Mouse (Mus musculus) stomach, embryonic 14.5 days (tissue): ENCODE data around the gene Trpm5. TPM values are rescaled to one million over a fixed set of nuclear protein-coding genes. Genes with fewer than 3 reads are reported as not detected.

ENCODE experiments used
- ATAC-seq: fragments of 200-750 bp; cut with Nextera tagmentation; 2 replicates; pipeline ENCODE4 v1.8.0; 2017; ENCODE audit warnings: low read depth, moderate TSS enrichment; ENCODE audit not compliant: insufficient number of reproducible peaks, insufficient read depth, low FRiP score
- H3K27ac ChIP-seq: fragments of 300-500 bp; sonication (generic); 2 replicates; pipeline ENCODE4 v1.5.1; 2014; ENCODE audit warnings: mild to moderate bottlenecking, low read length, moderate library complexity, mixed read lengths
- H3K27me3 ChIP-seq: fragments of 300-500 bp; sonication (generic); 2 replicates; pipeline ENCODE4 v1.6.1; 2014; ENCODE audit warnings: low read length, control low read depth, mixed read lengths; ENCODE audit not compliant: control insufficient read depth, insufficient read depth
- H3K36me3 ChIP-seq: fragments of 300-500 bp; sonication (generic); 2 replicates; pipeline ENCODE4 v1.6.1; 2014; ENCODE audit warnings: mild to moderate bottlenecking, control low read depth, low read length, moderate library complexity, mixed read lengths; ENCODE audit not compliant: control insufficient read depth, insufficient read depth
- H3K4me1 ChIP-seq: fragments of 300-500 bp; sonication (generic); 2 replicates; pipeline ENCODE4 v1.6.1; 2014; ENCODE audit warnings: low read length, control low read depth, mixed read lengths; ENCODE audit not compliant: control insufficient read depth, insufficient read depth
- H3K4me2 ChIP-seq: fragments of 300-500 bp; sonication (generic); replicated peaks from 2 replicates; pipeline ENCODE4 v1.6.1; 2014; ENCODE audit warnings: low read depth, low read length, control low read depth
- H3K4me3 ChIP-seq: fragments of 300-500 bp; sonication (generic); 2 replicates; pipeline ENCODE4 v1.5.1; 2014; ENCODE audit warnings: low read depth, low read length, control low read depth
- H3K9ac ChIP-seq: fragments of 300-500 bp; sonication (generic); replicated peaks from 2 replicates; pipeline ENCODE4 v1.6.1; 2014; ENCODE audit warnings: low read depth, mild to moderate bottlenecking, control low read depth, low read length, moderate library complexity, mixed read lengths
- H3K9me3 ChIP-seq: fragments of 300-500 bp; sonication (generic); 2 replicates; pipeline ENCODE4 v1.6.1; 2016; ENCODE audit warnings: low read depth, low read length, control low read depth; ENCODE audit not compliant: control insufficient read depth
- WGBS: fragments of 180-500 bp; shearing (Covaris S2); extraction: QIAGEN DNeasy Blood & Tissue Kit; methylation state at CpG from one replicate; pipeline ENCODE4 v1.1.7; 2014; 5-methylcytosine and 5-hydroxymethylcytosine counted together
- polyA plus RNA-seq: library from polyadenylated mRNA; unstranded; fragments of >200 nt; fragmentation: Nextera tagmentation; extraction: Ambion mirVana; gene quantifications from 2 replicates; pipeline ENCODE4 v1.2.1, GENCODE M21; 2014

Gene Trpm5
- polyA plus RNA-seq, 1 experiment from 2014 or later, result 27.0 TPM

DNA sequence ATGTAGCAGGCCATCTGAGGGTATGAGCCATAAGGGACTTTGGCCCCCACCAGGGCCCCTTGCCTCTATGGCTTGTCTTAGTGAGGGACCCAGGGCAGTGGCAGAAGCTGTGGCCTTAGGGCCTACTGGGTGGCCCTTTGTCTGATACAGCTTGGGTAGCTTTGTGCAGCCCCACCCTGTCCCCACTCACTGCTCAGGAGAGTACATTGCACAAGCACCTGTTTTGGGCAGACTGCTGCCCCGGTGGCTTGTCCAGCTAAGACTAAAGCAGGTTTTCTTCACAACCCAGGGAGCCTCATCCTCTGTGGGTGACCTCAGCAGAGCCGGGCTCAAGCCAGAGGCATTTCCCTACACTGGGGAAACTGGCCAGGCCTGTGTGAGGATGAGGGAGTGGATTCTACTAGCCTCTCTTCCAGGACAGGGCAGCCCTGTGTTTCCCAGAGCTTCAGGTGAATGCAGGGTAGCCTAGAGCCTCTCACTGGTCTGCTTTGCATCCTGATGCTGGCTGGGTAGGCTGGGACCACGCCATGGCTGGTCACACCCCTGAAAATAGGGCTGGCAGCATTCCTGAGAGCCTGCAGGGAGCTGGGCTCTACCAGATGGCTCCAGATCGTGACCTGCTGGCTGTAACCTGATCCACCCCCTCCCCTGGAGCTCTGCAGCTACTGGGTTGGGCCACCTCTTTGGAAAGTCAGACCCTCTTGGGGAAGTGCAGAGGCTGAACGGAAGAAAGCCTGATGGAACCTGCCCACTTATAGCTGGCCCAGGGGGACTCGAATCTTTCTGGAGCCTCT is 29.6 kb upstream of the Trpm5 start:
- peak; percentile 87 for ATAC-seq
- Histone ChIP-seq H3K9ac (no peak overlapping the region), H3K4me2 (no peak overlapping the region), H3K36me3 (no peaks in the 10 kb centered on the region), H3K27me3 (no peaks in the 10 kb centered on the region), H3K4me3 (no peak overlapping the region), H3K4me1 (peaks cover 24% of the 10 kb centered on the region), H3K9me3 (no peaks in the 10 kb centered on the region), H3K27ac (peak overlapping the region; percentile 63)
- 10% methylated on average over 6 of the region's 6 CpGs for WGBS

GRCm38 (mm10) chr7:143122191-143122590 is 27.7 kb upstream of the Trpm5 start:
- no peak overlapping the region for H3K4me2 ChIP-seq
- ATAC-seq, result peak; percentile 26; the same call in 1 of the 2 replicates
- H3K27me3 ChIP-seq, result no peaks in the 10 kb centered on the region
- no peak overlapping the region for H3K4me3 ChIP-seq
- H3K4me1 ChIP-seq, result peaks cover 24% of the 10 kb centered on the region
- H3K27ac ChIP-seq, result no peak overlapping the region; the same call in 1 of the 2 replicates
- H3K9ac ChIP-seq, result no peak overlapping the region
- 84% methylated on average over 5 of the region's 5 CpGs for WGBS
- H3K36me3 ChIP-seq, result no peaks in the 10 kb centered on the region
- no peaks in the 10 kb centered on the region for H3K9me3 ChIP-seq

- peaks cover 22% of the 10 kb centered on the region for H3K4me1 ChIP-seq
- WGBS, result 68% methylated on average over 3 of the region's 3 CpGs
- H3K27ac ChIP-seq, result peak overlapping the region; percentile 55; the same call in 1 of the 2 replicates
- no peak overlapping the region for H3K9ac ChIP-seq
- H3K36me3 ChIP-seq, result no peaks in the 10 kb centered on the region
- no peak for ATAC-seq
- no peak overlapping the region for H3K4me2 ChIP-seq
- H3K4me3 ChIP-seq, result no peak overlapping the region
- H3K9me3 ChIP-seq, result no peaks in the 10 kb centered on the region; the same call in 1 of the 2 replicates
- no peaks in the 10 kb centered on the region for H3K27me3 ChIP-seq
These were observed 25.4 kb upstream of the Trpm5 start for GRCm38 (mm10) chr7:143119826-143120225.

DNA sequence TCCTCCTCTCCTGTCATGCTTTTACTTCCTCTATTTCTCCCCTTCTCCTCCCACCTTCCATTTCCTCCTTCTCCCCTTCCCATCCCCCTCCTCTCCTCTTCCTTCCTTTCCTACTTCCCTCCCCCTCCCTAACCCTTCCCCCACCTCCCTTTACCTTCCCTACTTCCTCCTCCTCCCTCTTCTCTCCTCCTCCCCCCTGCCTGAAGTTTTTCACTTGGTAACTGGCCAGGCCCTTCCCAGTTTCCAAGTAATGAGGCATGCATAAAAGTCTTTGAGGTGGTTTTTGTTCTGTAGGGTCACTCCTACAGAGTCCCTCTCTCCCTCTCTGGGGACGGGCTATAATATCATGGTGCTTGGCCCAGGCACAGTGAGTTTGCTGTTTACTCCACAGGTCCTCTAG is 25.0 kb upstream of the Trpm5 start:
- Histone ChIP-seq H3K4me3 (no peak overlapping the region), H3K4me2 (no peak overlapping the region), H3K9me3 (no peaks in the 10 kb centered on the region; the same call in 1 of the 2 replicates), H3K4me1 (peaks cover 18% of the 10 kb centered on the region), H3K27me3 (no peaks in the 10 kb centered on the region), H3K36me3 (no peaks in the 10 kb centered on the region), H3K9ac (no peak overlapping the region), H3K27ac (peak overlapping the region; percentile 55; the same call in 1 of the 2 replicates)
- 39% methylated on average over 1 of the region's 1 CpGs for WGBS
- ATAC-seq, result no peak

DNA sequence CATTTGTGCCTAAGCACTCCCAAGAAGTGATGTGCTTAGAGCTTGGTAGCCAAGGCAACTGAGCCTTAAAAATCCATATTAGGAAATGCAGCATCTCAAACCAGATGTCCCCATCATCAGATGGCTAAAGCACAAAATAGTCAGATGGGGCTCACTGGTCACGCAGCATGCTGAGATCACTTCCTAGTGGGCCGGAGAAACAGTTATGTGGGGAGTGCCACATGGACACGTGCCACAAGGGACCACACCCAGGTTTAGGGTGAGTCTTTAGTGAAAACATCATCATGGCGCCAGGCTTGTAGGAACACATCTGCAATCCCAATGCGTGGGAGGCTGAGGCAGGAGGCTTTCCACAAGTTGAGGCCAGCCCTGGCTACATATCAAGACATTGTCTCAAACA is 22.1 kb upstream of the Trpm5 start:
- H3K4me3 ChIP-seq, result no peak overlapping the region
- H3K4me1 ChIP-seq, result peaks cover 11% of the 10 kb centered on the region
- no peaks in the 10 kb centered on the region for H3K36me3 ChIP-seq
- H3K4me2 ChIP-seq, result no peak overlapping the region
- 83% methylated on average over 5 of the region's 5 CpGs for WGBS
- no peak overlapping the region for H3K9ac ChIP-seq
- H3K27ac ChIP-seq, result no peak overlapping the region
- no peak for ATAC-seq
- H3K27me3 ChIP-seq, result no peaks in the 10 kb centered on the region
- H3K9me3 ChIP-seq, result no peaks in the 10 kb centered on the region; the same call in 1 of the 2 replicates

DNA sequence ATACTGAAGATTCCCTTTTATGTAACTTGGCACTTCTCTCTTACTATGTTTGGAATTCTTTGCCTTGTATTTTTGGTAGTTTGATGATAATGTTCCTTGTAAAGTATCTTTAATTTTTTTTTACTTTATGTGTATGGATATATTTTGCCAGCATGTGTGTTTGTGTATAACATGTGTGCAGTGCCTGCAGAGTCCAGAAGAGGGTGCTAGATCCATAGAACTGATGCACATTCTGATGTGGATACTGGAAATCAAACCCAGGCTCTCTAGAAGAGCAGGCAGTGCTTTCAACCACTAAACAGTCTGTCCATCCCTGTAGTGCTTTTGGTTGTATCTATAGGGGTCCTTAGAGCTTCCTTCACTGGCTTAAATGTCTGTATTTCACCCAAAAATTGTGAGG is 20.3 kb upstream of the Trpm5 start:
- H3K4me1 ChIP-seq, result peaks cover 3% of the 10 kb centered on the region
- H3K36me3 ChIP-seq, result no peaks in the 10 kb centered on the region
- H3K4me3 ChIP-seq, result no peak overlapping the region
- no peaks in the 10 kb centered on the region; the same call in 1 of the 2 replicates for H3K9me3 ChIP-seq
- H3K4me2 ChIP-seq, result no peak overlapping the region
- H3K27me3 ChIP-seq, result no peaks in the 10 kb centered on the region
- no peak for ATAC-seq
- no peak overlapping the region for H3K27ac ChIP-seq
- H3K9ac ChIP-seq, result no peak overlapping the region

- Histone ChIP-seq H3K9ac (no peak overlapping the region), H3K27me3 (peaks cover 10% of the 10 kb centered on the region), H3K27ac (no peak overlapping the region), H3K4me2 (no peak overlapping the region), H3K36me3 (no peaks in the 10 kb centered on the region), H3K4me3 (no peak overlapping the region), H3K4me1 (peaks cover 3% of the 10 kb centered on the region; the same call in 1 of the 2 replicates), H3K9me3 (no peaks in the 10 kb centered on the region; the same call in 1 of the 2 replicates)
- 20% methylated on average over 1 of the region's 1 CpGs for WGBS
- no peak for ATAC-seq
These were observed 18.0 kb upstream of the Trpm5 start for GRCm38 (mm10) chr7:143112395-143112794.

DNA sequence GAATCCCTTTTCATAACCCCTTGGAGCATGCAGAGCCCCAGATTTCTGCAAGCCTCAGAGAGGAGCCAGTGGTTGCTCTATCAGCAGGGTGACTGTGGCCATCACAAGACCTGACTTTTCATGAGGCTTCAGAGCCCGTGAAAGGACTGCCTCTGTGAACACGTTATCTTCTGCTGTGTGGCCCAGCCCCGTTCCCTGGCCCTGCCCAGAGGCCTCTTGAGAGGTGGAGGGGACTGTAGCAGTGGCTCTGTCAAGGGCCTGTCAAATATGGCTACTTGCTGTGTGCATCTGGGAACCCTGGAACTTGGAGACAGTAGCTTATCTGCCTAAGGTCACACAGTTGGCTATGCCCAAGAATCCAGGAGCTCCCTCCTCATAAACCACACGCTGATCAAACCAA is 17.3 kb upstream of the Trpm5 start:
- no peak overlapping the region for H3K9ac ChIP-seq
- no peak overlapping the region for H3K27ac ChIP-seq
- H3K9me3 ChIP-seq, result no peaks in the 10 kb centered on the region; the same call in 1 of the 2 replicates
- H3K4me2 ChIP-seq, result no peak overlapping the region
- 56% methylated on average over 4 of the region's 4 CpGs for WGBS
- ATAC-seq, result no peak
- H3K27me3 ChIP-seq, result peaks cover 17% of the 10 kb centered on the region
- H3K4me3 ChIP-seq, result no peak overlapping the region
- H3K4me1 ChIP-seq, result peaks cover 9% of the 10 kb centered on the region; the same call in 1 of the 2 replicates
- no peaks in the 10 kb centered on the region for H3K36me3 ChIP-seq
